Mouse (Mus musculus): ENCODE data around the gene Minar1. TPM values are rescaled to one million over a fixed set of nuclear protein-coding genes. Genes with fewer than 3 reads are reported as not detected.

The Minar1 gene
- polyA plus RNA-seq, 1 experiment from 2014 or later, result 0.57 TPM

DNA sequence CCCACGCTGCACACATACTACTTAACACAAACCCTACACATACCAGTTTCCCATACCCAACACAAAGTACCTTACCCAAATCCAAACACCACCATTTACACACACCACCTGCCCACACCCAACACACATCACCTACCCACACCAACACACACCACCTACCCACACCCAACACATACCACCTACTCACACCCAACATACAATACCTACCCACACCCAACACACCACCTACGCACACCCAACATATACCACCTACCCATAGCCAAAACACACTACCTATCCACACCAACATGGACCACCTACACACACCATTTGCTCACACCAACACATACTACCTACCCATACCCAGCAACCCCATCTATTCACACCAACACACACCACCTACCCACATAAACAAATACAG lies 6.0 kb downstream of the Minar1 start:
- ATAC-seq (ENCODE audit: insufficient read depth, low FRiP score, low TSS enrichment), result no peak
- Histone ChIP-seq H3K27ac (ENCODE audit: low read depth, low read length) (no peak overlapping the region), H3K27me3 (ENCODE audit: control insufficient read depth, insufficient read depth, low read length) (peaks cover 9% of the 10 kb centered on the region), H3K36me3 (ENCODE audit: control insufficient read depth, insufficient read depth, low read length) (no peaks in the 10 kb centered on the region), H3K4me2 (ENCODE audit: low read depth) (no peak overlapping the region), H3K4me3 (ENCODE audit: low read depth, low read length) (no peak overlapping the region), H3K9ac (ENCODE audit: low read length) (no peak overlapping the region), H3K9me3 (ENCODE audit: control insufficient read depth, low read length) (no peaks in the 10 kb centered on the region), H3K4me1 (ENCODE audit: control insufficient read depth, insufficient read depth, low read length) (no peaks in the 10 kb centered on the region)
- 84% methylated on average over 2 of the region's 2 CpGs for WGBS
- DNase-seq (ENCODE audit: low spot score), result no peak

DNA sequence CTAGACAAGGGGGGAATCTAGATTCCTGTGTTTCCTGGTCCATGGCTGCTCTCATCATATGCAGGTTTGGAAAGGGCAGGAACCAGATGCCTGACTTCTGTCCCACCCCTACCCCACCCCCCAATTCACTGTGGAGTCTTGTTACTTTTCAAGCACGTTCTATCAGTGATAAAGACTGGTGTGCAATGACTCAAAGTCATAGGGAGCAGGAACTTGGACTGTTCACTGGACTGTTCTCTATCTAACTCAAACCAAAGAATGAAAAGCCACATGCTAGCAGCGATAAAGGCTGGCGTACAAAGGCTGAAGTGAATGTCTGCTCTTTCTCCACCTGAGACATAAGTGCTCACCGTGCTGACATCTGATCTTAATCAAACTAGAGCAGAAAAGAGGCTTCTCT lies 12.3 kb downstream of the Minar1 start:
- H3K36me3 ChIP-seq (ENCODE audit: control insufficient read depth, insufficient read depth, low read length), result no peaks in the 10 kb centered on the region
- no peaks in the 10 kb centered on the region for H3K4me1 ChIP-seq (ENCODE audit: control insufficient read depth, insufficient read depth, low read length)
- no peak overlapping the region for H3K4me2 ChIP-seq (ENCODE audit: low read depth)
- no peaks in the 10 kb centered on the region for H3K9me3 ChIP-seq (ENCODE audit: control insufficient read depth, low read length)
- H3K27ac ChIP-seq (ENCODE audit: low read depth, low read length), result no peak overlapping the region
- DNase-seq (ENCODE audit: low spot score), result no peak
- no peak overlapping the region for H3K4me3 ChIP-seq (ENCODE audit: low read depth, low read length)
- WGBS, result 71% methylated on average over 4 of the region's 4 CpGs
- no peaks in the 10 kb centered on the region for H3K27me3 ChIP-seq (ENCODE audit: control insufficient read depth, insufficient read depth, low read length)
- no peak for ATAC-seq (ENCODE audit: insufficient read depth, low FRiP score, low TSS enrichment)
- no peak overlapping the region for H3K9ac ChIP-seq (ENCODE audit: low read length)

DNA sequence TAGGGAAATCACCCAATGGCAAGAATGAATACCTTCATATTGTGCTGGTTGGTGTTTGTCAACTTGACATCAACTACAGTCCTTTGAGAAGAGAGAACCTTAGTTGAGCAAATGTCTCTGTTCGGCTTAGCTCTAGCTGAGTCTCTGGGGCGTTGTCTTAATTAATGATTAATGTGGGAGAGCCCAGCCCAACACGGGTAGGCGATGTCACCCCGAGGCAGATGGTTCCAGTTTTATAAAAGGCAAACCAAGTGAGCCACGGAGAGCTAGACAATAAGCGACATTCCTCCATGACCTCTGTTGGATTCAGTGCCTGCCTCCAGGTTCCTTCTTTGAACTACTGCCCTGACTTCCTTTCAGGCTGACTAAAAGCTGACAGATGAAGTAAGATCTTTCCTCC lies 15.6 kb downstream of the Minar1 start:
- Histone ChIP-seq H3K4me3 (ENCODE audit: low read depth, low read length) (no peak overlapping the region), H3K27ac (ENCODE audit: low read depth, low read length) (no peak overlapping the region), H3K36me3 (ENCODE audit: control insufficient read depth, insufficient read depth, low read length) (no peaks in the 10 kb centered on the region), H3K4me2 (ENCODE audit: low read depth) (no peak overlapping the region), H3K9ac (ENCODE audit: low read length) (no peak overlapping the region), H3K27me3 (ENCODE audit: control insufficient read depth, insufficient read depth, low read length) (no peaks in the 10 kb centered on the region), H3K4me1 (ENCODE audit: control insufficient read depth, insufficient read depth, low read length) (no peaks in the 10 kb centered on the region), H3K9me3 (ENCODE audit: control insufficient read depth, low read length) (no peaks in the 10 kb centered on the region)
- no peak for ATAC-seq (ENCODE audit: insufficient read depth, low FRiP score, low TSS enrichment)
- no peak for DNase-seq (ENCODE audit: low spot score)
- WGBS, result 60% methylated on average over 7 of the region's 7 CpGs

DNA sequence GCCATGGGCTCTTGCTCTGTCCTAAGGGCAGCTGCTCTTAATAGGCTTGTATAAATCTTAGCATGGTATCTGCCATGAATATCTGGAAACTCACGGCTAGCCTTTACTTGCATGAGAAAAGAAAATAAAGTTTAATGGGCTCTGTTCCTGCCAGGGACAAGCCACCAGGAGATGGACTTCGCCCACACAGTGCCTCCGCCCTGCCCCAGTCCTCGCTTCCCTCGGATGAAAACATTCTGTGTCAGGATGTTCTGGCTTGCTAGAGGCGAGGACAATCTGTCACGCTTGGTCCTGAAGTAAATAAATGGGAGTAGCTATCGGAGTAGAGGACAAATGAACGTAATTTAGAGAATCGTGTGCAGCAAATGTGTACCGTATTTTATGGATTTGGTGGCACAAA lies 16.7 kb downstream of the Minar1 start:
- H3K4me2 ChIP-seq (ENCODE audit: low read depth), result no peak overlapping the region
- no peaks in the 10 kb centered on the region for H3K36me3 ChIP-seq (ENCODE audit: control insufficient read depth, insufficient read depth, low read length)
- H3K27ac ChIP-seq (ENCODE audit: low read depth, low read length), result no peak overlapping the region
- no peak overlapping the region for H3K9ac ChIP-seq (ENCODE audit: low read length)
- H3K27me3 ChIP-seq (ENCODE audit: control insufficient read depth, insufficient read depth, low read length), result no peaks in the 10 kb centered on the region
- H3K9me3 ChIP-seq (ENCODE audit: control insufficient read depth, low read length), result no peaks in the 10 kb centered on the region
- no peak overlapping the region for H3K4me3 ChIP-seq (ENCODE audit: low read depth, low read length)
- WGBS, result 62% methylated on average over 11 of the region's 11 CpGs
- ATAC-seq (ENCODE audit: insufficient read depth, low FRiP score, low TSS enrichment) (no peak; the same call in 1 of the 2 replicates), DNase-seq (ENCODE audit: low spot score) (no peak)
- no peaks in the 10 kb centered on the region for H3K4me1 ChIP-seq (ENCODE audit: control insufficient read depth, insufficient read depth, low read length)

DNA sequence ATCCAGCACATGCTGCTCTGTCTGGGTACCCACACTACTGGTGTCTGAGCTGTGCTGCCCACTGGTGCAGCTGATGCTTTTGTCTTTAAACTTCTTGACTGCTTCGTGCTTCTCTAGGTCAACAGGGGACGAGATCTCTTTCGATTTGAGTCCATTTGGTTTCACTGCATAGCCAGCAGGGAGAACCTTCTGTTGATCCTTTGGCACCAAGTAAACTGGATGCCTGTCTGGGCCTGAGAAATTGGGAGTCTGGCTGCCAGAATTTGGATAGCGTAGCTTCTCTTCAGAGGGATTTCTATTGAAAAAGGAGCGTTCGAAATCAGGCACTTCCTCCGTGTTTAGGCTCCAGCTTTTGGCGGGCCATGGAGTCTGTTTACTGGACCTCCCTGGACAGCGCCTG lies 21.0 kb downstream of the Minar1 start:
- H3K4me1 ChIP-seq (ENCODE audit: control insufficient read depth, insufficient read depth, low read length), result no peaks in the 10 kb centered on the region
- H3K9ac ChIP-seq (ENCODE audit: low read length), result no peak overlapping the region
- no peaks in the 10 kb centered on the region for H3K36me3 ChIP-seq (ENCODE audit: control insufficient read depth, insufficient read depth, low read length)
- WGBS, result 93% methylated on average over 9 of the region's 9 CpGs
- no peak overlapping the region for H3K4me3 ChIP-seq (ENCODE audit: low read depth, low read length)
- no peaks in the 10 kb centered on the region for H3K27me3 ChIP-seq (ENCODE audit: control insufficient read depth, insufficient read depth, low read length)
- ATAC-seq (ENCODE audit: insufficient read depth, low FRiP score, low TSS enrichment), result no peak
- H3K9me3 ChIP-seq (ENCODE audit: control insufficient read depth, low read length), result no peaks in the 10 kb centered on the region
- no peak overlapping the region for H3K27ac ChIP-seq (ENCODE audit: low read depth, low read length)
- no peak for DNase-seq (ENCODE audit: low spot score)
- no peak overlapping the region for H3K4me2 ChIP-seq (ENCODE audit: low read depth)

DNA sequence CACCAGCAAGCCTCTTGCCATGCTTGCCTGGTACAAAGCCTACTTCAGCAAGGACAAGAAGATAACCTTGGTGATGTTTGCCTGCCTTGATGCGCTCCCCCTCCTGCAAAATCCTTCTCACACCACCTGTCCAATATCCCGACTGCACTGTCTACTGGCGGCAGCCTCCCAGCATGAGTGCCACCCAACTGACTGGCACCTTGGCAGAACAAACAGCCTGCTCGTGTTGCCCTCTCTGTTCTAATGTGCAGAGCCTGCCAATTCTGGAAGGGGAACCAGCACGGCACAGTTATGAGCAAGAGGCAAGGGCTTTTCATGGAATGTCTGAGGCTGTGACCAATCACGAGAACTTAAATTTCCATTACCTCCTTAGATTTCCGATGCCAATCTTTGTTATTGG lies 22.2 kb downstream of the Minar1 start:
- no peak for ATAC-seq (ENCODE audit: insufficient read depth, low FRiP score, low TSS enrichment)
- WGBS, result 93% methylated on average over 7 of the region's 7 CpGs

DNA sequence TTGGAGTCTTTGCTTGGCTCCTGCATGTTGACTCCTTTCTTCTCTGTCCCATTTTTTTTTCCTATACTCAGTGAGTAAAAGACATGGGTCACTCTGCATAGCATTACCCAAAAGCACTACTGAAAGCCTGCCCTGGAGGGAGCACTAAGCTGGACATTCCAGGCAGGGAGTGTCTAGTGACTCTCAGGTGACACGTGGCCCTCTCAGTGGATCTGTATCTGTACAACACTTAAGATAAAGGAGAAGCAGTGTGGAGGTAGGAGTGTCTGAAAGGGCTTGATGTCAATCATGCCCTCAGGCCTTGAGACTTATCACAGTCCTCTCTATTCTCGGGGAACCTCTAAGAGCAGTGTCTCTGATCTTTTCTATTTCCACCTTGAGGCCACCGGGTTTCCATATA lies 25.9 kb downstream of the Minar1 start:
- Histone ChIP-seq H3K4me1 (ENCODE audit: control insufficient read depth, insufficient read depth, low read length) (no peaks in the 10 kb centered on the region), H3K4me3 (ENCODE audit: low read depth, low read length) (no peak overlapping the region), H3K36me3 (ENCODE audit: control insufficient read depth, insufficient read depth, low read length) (no peaks in the 10 kb centered on the region), H3K9me3 (ENCODE audit: control insufficient read depth, low read length) (no peaks in the 10 kb centered on the region), H3K27me3 (ENCODE audit: control insufficient read depth, insufficient read depth, low read length) (no peaks in the 10 kb centered on the region), H3K4me2 (ENCODE audit: low read depth) (no peak overlapping the region), H3K27ac (ENCODE audit: low read depth, low read length) (no peak overlapping the region), H3K9ac (ENCODE audit: low read length) (no peak overlapping the region)
- DNase-seq (ENCODE audit: low spot score) (no peak), ATAC-seq (ENCODE audit: insufficient read depth, low FRiP score, low TSS enrichment) (no peak)
- 67% methylated on average over 3 of the region's 3 CpGs for WGBS

More for the DNA sequence above, 22.2 kb downstream of the Minar1 start:
- H3K4me3 ChIP-seq (ENCODE audit: low read depth, low read length), result no peak overlapping the region
- H3K9ac ChIP-seq (ENCODE audit: low read length), result no peak overlapping the region
- no peak overlapping the region for H3K27ac ChIP-seq (ENCODE audit: low read depth, low read length)
- no peak overlapping the region for H3K4me2 ChIP-seq (ENCODE audit: low read depth)
- no peaks in the 10 kb centered on the region for H3K36me3 ChIP-seq (ENCODE audit: control insufficient read depth, insufficient read depth, low read length)
- H3K4me1 ChIP-seq (ENCODE audit: control insufficient read depth, insufficient read depth, low read length), result no peaks in the 10 kb centered on the region
- no peak for DNase-seq (ENCODE audit: low spot score)
- no peaks in the 10 kb centered on the region for H3K9me3 ChIP-seq (ENCODE audit: control insufficient read depth, low read length)
- H3K27me3 ChIP-seq (ENCODE audit: control insufficient read depth, insufficient read depth, low read length), result no peaks in the 10 kb centered on the region

DNA sequence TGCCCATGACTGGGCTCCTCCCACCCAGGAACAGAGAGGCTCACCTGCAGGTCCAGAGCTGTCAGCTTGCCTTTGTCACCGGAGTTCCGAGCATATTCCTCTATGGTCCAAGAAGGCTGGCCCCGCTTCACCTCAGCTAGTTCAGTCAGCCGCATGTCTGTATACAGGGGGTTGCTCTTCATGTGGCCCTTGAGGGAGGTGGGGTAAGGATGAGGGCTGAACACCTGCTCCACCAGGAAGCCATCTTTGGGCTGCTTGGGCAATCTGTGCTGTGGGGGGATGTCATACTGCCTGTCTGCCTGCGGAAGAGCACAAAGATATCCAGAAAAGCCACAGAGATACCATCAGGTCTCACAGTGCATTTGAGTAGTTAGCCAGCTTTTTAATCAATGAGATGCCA lies 26.5 kb downstream of the Minar1 start:
- no peak for ATAC-seq (ENCODE audit: insufficient read depth, low FRiP score, low TSS enrichment)
- Histone ChIP-seq H3K4me3 (ENCODE audit: low read depth, low read length) (no peak overlapping the region), H3K27me3 (ENCODE audit: control insufficient read depth, insufficient read depth, low read length) (no peaks in the 10 kb centered on the region), H3K9ac (ENCODE audit: low read length) (no peak overlapping the region), H3K9me3 (ENCODE audit: control insufficient read depth, low read length) (no peaks in the 10 kb centered on the region), H3K4me1 (ENCODE audit: control insufficient read depth, insufficient read depth, low read length) (no peaks in the 10 kb centered on the region), H3K4me2 (ENCODE audit: low read depth) (no peak overlapping the region), H3K36me3 (ENCODE audit: control insufficient read depth, insufficient read depth, low read length) (no peaks in the 10 kb centered on the region), H3K27ac (ENCODE audit: low read depth, low read length) (no peak overlapping the region)
- WGBS, result 93% methylated on average over 5 of the region's 5 CpGs
- no peak for DNase-seq (ENCODE audit: low spot score)

DNA sequence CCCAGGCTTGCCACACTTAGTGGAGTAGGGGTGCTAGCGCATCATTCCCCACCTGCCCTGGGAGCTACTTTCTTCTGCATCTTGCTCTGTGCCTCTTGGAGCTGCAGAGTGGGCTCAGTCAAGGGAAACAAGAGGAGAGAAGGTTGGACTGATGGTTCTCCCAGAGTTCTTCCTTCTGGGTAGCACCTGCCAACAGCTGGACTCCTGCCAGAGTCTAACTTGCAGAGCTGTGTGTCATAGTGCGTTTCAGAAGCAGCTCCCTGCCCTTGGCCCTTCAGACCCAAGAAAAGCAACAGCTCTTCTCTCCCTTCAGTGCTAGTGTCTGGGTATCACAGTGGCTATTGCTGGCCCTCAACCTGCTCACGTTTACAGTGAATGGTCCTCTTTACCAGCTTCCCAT lies 30.5 kb downstream of the Minar1 start:
- Histone ChIP-seq H3K4me2 (ENCODE audit: low read depth) (no peak overlapping the region), H3K9me3 (ENCODE audit: control insufficient read depth, low read length) (no peaks in the 10 kb centered on the region), H3K27ac (ENCODE audit: low read depth, low read length) (no peak overlapping the region), H3K9ac (ENCODE audit: low read length) (no peak overlapping the region), H3K4me1 (ENCODE audit: control insufficient read depth, insufficient read depth, low read length) (no peaks in the 10 kb centered on the region), H3K4me3 (ENCODE audit: low read depth, low read length) (no peak overlapping the region), H3K36me3 (ENCODE audit: control insufficient read depth, insufficient read depth, low read length) (no peaks in the 10 kb centered on the region), H3K27me3 (ENCODE audit: control insufficient read depth, insufficient read depth, low read length) (no peaks in the 10 kb centered on the region)
- 91% methylated on average over 3 of the region's 3 CpGs for WGBS
- DNase-seq (ENCODE audit: low spot score) (no peak), ATAC-seq (ENCODE audit: insufficient read depth, low FRiP score, low TSS enrichment) (no peak)

All from neural tube, embryonic 11.5 days (tissue).